Mouse (Mus musculus) liver, adult (tissue): ENCODE measurements around the gene Rps11.

ENCODE experiments used
- GATA4 ChIP-seq: IDR thresholded peaks from 2 replicates; pipeline ENCODE4 v1.6.1; 2014; ENCODE audit warnings: mild to moderate bottlenecking, low read length; ENCODE audit not compliant: insufficient replicate concordance

Gene Rps11

DNA sequence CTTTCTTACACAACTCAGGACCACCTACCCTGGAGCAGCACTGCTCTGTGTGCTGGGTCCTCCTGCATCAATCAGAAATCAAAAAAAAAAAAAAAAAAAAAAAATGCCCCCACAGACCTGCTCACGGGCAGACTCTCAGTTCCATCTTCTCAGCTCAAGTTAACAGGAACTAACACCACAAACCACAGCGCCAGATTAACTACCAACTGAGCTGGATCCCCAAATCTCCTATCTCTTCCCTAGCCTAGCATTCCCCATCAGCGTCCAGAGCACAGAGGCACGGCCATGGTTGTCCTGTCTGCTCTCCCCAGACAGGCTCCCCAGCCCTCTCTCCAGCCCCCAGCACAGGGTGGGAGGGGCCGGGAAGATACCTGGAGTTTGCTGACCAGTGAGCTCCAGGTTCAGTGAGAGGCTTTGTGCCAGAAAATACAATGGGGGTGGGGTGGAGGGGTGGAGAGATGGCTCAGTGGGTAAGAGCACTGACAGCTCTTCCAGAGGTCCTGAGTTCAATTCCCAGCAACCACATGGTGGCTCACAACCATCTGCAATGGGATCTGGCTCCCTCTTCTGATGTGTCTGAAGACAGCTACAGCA lies 17.1 kb downstream of the Rps11 start:
- no peak for TF ChIP-seq GATA4

GRCm38 (mm10) chr7:45106441-45106840 lies 17.8 kb downstream of the Rps11 start:
- TF ChIP-seq GATA4: no peak

- TF ChIP-seq GATA4: no peak
Measured at GRCm38 (mm10) chr7:45105491-45105890, 18.7 kb downstream of the Rps11 start.

- no peak for TF ChIP-seq GATA4
Measured at GRCm38 (mm10) chr7:45104941-45105340, 19.3 kb downstream of the Rps11 start.

DNA sequence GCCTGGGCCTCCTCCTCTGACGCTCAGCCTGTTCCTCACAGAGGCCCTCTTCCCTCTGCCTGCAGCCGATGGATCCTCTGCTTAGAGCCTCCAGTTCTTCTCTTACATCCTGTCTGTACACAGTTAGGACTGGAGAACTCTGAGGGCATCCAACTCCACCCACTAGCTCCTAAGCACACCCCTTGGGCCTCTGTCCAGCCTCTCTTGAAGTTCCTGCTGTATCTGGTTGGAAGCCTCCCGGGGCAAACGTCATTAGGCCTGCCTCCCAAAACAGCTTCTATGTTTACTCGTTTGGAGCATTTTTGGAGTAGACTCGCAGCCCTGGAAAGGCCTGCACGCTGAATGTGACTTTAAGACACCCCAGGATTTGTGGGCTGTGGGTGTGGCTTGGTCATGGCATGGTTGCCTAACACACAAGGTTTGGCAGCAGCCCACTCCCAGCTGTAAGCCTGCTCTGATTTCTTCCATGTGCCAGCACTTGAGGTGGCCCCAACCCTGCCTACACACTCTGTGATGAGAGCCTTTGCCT lies 20.5 kb downstream of the Rps11 start, which contains the start of gene Fcgrt:
Gene Fcgrt (minus strand): TSS at position 200 of the 529 bp plus-strand sequence.
- 0 out of 2 replicates have a peak, but pooled peaks have one; percentile 1 for TF ChIP-seq GATA4

- no peak for TF ChIP-seq GATA4
Measured at GRCm38 (mm10) chr7:45102940-45103585, 21.2 kb downstream of the Rps11 start.

- TF ChIP-seq GATA4: no peak
Measured at GRCm38 (mm10) chr7:45102441-45102840, 21.8 kb downstream of the Rps11 start.

GRCm38 (mm10) chr7:45100046-45100445 lies 24.2 kb downstream of the Rps11 start:
- TF ChIP-seq GATA4: no peak

- TF ChIP-seq GATA4: no peak
Measured at GRCm38 (mm10) chr7:45098541-45099240, 25.5 kb downstream of the Rps11 start.

- TF ChIP-seq GATA4: peak; percentile 52; the same call in 1 of the 2 replicates
Measured at GRCm38 (mm10) chr7:45097479-45097878, 26.8 kb downstream of the Rps11 start.

DNA sequence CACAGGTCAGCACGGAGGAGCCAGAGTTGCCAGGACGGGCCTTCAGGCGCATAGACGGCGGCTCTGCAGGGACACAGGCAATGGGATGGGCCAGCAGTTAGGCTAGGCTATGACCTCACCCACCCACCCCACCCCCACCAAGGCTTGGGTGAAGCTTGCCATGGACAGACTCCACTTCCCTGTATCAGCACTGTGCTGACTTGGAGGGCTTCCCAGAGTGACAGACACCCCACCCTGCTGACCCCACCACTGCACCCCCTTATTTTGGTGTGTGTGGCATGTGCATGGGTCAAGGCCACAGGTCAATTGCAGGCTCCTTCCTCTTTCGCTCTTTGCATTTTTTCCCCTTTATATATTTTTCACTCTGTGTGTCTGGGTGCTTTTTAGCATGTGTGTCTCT lies 28.9 kb downstream of the Rps11 start:
- no peak for TF ChIP-seq GATA4

DNA sequence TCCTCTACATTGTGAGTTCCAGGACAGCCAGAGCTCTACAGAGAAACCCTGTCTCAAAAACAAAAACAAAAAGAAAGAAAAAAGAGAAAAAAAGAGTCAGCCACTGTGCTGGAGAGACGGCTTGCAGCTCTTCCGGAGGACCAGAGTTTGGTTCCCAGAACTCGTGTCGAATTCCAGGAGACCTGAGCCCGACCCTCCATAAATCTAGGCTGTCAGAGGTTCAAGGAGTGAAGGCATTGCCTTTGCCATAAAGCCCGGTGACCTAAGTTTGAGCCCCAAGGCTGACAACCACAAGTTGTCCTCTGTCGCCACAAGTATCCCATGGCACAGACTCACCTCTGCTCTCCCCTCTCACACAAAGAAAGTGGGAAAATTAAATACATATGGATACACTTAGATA lies 30.1 kb downstream of the Rps11 start:
- no peak for TF ChIP-seq GATA4

DNA sequence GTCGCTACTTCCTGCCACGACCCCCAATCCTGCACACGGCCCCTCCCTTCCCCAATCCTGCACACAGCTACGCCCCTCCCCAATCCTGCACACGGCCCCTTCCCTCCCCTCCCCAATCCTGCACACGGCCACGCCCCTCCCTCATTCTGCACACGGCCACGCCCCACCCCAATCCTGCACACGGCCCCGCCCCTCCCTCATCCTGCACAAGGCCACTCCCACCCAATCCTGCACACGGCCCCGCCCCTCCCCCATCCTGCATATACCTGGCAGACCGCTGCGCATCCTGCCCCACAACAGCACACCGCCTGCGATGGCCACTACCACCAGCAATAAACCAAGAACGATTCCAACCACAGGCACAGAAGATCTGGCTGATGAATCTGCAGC lies 30.7 kb downstream of the Rps11 start:
- no peak for TF ChIP-seq GATA4

GRCm38 (mm10) chr7:45092828-45093515 lies 31.3 kb downstream of the Rps11 start:
- TF ChIP-seq GATA4: no peak

GRCm38 (mm10) chr7:45092048-45092447 lies 32.2 kb downstream of the Rps11 start, which contains the start of gene Rcn3:
Gene Rcn3, minus strand, starts transcription at chr7:45092221.
- peak; percentile 61; the same call in 1 of the 2 replicates for TF ChIP-seq GATA4
